14 mouse cellular contexts compared by ENCODE assay signal in genomic region chr17:24046026-24046425, GRCm38 (mm10). TPM values are rescaled to one million over a fixed set of nuclear protein-coding genes. Genes with fewer than 3 reads are reported as not detected.
"Had no signal": no experiment of that assay in that cellular context is flagged by ENCODE, and none has a peak within 500 bp of the region (broad histone marks: within the 10 kb centered on the region; RNA-seq: fewer than 3 reads in every experiment).

No protein-coding gene starts in this region.

- H3K9ac ChIP-seq: kidney, embryonic 15.5 days; limb, embryonic 15.5 days; liver, embryonic 14.5 days; neural tube, embryonic 13.5 days had no signal

- DNase-seq: kidney, adult 2 months; kidney, postnatal 25 days; lung, adult 18-20 months; midbrain, embryonic 14.5 days; right cerebral cortex, postnatal 14 days; thymus, postnatal 4 days had no signal

- H3K4me3 ChIP-seq: kidney, embryonic 15.5 days; left cerebral cortex, adult 2 months; limb, embryonic 15.5 days; midbrain, embryonic 10.5 days; neural tube, embryonic 13.5 days had no signal

- H3K4me1 ChIP-seq: kidney, embryonic 15.5 days; limb, embryonic 15.5 days; midbrain, embryonic 10.5 days; neural tube, embryonic 13.5 days had no signal

- H3K9me3 ChIP-seq: kidney, embryonic 15.5 days; limb, embryonic 15.5 days; midbrain, embryonic 10.5 days; neural tube, embryonic 13.5 days had no signal

- H3K27me3 ChIP-seq: kidney, embryonic 15.5 days; limb, embryonic 15.5 days; neural tube, embryonic 13.5 days had no signal

- H3K4me2 ChIP-seq: kidney, embryonic 15.5 days; limb, embryonic 15.5 days; neural tube, embryonic 13.5 days had no signal

- H3K27ac ChIP-seq: kidney, embryonic 15.5 days; left cerebral cortex, adult 2 months; limb, embryonic 15.5 days; liver, embryonic 14.5 days; midbrain, embryonic 10.5 days; neural tube, embryonic 13.5 days had no signal

RNA-seq across cellular contexts. Expression of gene Prss27, which starts 8.1 kb away (rescaled TPM):
- total RNA-seq: layer of hippocampus, postnatal 25 days; left cerebral cortex, adult 2 months; left cerebral cortex, postnatal 14 days had no signal
- polyA plus RNA-seq: liver, embryonic 14.5 days; midbrain, embryonic 10.5 days had no signal

RNA-seq across cellular contexts. Expression of gene Prss22, which starts 48.1 kb away (rescaled TPM):
- total RNA-seq: layer of hippocampus, postnatal 25 days had no signal
- polyA plus RNA-seq: liver, embryonic 14.5 days; midbrain, embryonic 14.5 days; neural tube, embryonic 13.5 days had no signal
